Mouse (Mus musculus) kidney, embryonic 15.5 days (tissue): Measurements from ENCODE around the gene Cdkl5. TPM values are rescaled to one million over a fixed set of nuclear protein-coding genes. Genes with fewer than 3 reads are reported as not detected.
A peak's percentile ranks its signal among the peaks of the same experiment; 100 is the strongest.

ENCODE experiments used
- ATAC-seq: fragments of 200-750 bp; cut with Nextera tagmentation; replicated peaks from 2 replicates; pipeline ENCODE4 v1.8.0; 2017; ENCODE audit warnings: moderate TSS enrichment; ENCODE audit not compliant: low FRiP score
- H3K27ac ChIP-seq: fragments of 300-500 bp; sonication (generic); 2 replicates; pipeline ENCODE4 v1.5.1; 2015; ENCODE audit warnings: mild to moderate bottlenecking, inconsistent platforms
- H3K27me3 ChIP-seq: fragments of 300-500 bp; sonication (generic); 2 replicates; pipeline ENCODE4 v1.6.1; 2015; ENCODE audit warnings: inconsistent platforms
- H3K36me3 ChIP-seq: fragments of 300-500 bp; sonication (generic); 2 replicates; pipeline ENCODE4 v1.6.1; 2015; ENCODE audit warnings: inconsistent platforms
- H3K4me1 ChIP-seq: fragments of 300-500 bp; sonication (generic); 2 replicates; pipeline ENCODE4 v1.6.1; 2015; ENCODE audit warnings: inconsistent platforms
- H3K4me2 ChIP-seq: fragments of 300-500 bp; sonication (generic); 2 replicates; pipeline ENCODE4 v1.6.1; 2015; ENCODE audit warnings: moderate library complexity, mild to moderate bottlenecking, inconsistent platforms
- H3K4me3 ChIP-seq: fragments of 300-500 bp; sonication (generic); replicated peaks from 2 replicates; pipeline ENCODE4 v1.5.1; 2015; ENCODE audit warnings: mild to moderate bottlenecking, inconsistent platforms
- H3K9ac ChIP-seq: fragments of 300-500 bp; sonication (generic); 2 replicates; pipeline ENCODE4 v1.6.1; 2015; ENCODE audit warnings: mild to moderate bottlenecking, inconsistent platforms
- H3K9me3 ChIP-seq: fragments of 300-500 bp; sonication (generic); replicated peaks from 2 replicates; pipeline ENCODE4 v1.6.1; 2016; ENCODE audit warnings: inconsistent platforms
- WGBS: fragments of 180-500 bp; shearing (Covaris S2); methylation state at CpG from one replicate; pipeline ENCODE4 v1.1.7; 2015; ENCODE audit warnings: mixed read lengths; 5-methylcytosine and 5-hydroxymethylcytosine counted together
- polyA plus RNA-seq: library from polyadenylated mRNA; unstranded; fragments of >200 nt; fragmentation: Nextera tagmentation; extraction: Ambion mirVana; gene quantifications from 2 replicates; pipeline ENCODE4 v1.2.1, GENCODE M21; 2015

The Cdkl5 gene
- polyA plus RNA-seq, result 1.8 and 2.0 TPM in 2 replicates

- H3K36me3 ChIP-seq, result no peaks in the 10 kb centered on the region
- H3K9me3 ChIP-seq, result no peaks in the 10 kb centered on the region
- peaks cover 33% of the 10 kb centered on the region; the same call in 1 of the 2 replicates for H3K27me3 ChIP-seq
- 0 out of 2 replicates have a peak, but pooled peaks cover 3% of the 10 kb centered on the region for H3K4me1 ChIP-seq
- peak within 1 kb of the TSS; percentile 62 for H3K4me2 ChIP-seq
- H3K27ac ChIP-seq, result peak within 1 kb of the TSS; percentile 80
- WGBS, result 26% methylated on average over 53 of the region's 53 CpGs
- ATAC-seq, result peak; percentile 96
- peak within 1 kb of the TSS; percentile 59 for H3K4me3 ChIP-seq
- H3K9ac ChIP-seq, result peak within 1 kb of the TSS; percentile 54
Measured at GRCm38 (mm10) chrX:160994543-160995121, at the start of gene Cdkl5. Gene Cdkl5, minus strand, starts transcription at chrX:160994704.

DNA sequence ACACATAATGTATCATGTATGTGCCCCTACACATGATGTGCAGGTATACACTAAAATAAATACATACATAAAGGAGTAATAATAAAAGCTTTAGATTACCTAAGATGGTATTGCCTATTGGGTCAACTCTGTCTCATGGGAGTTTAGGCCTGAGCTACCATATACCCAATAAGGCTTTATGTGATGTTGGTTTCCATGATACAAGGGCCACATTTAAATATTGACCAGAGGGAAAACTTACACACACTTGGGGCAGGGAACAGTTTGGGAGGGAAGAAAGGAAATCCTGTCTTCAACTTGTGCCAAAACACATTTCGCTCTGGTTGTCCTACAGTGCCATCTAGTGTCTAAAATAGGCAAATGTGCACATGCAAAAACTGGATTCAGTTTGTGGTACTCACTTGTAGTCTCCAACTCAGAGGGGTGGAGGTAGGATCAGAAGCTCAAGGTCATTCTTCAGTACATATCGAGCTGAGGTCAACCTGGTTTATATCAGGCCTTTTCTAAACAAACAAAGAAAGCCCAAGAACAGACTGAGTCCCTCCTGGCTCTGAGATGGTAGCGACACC, 38.8 kb upstream of the Cdkl5 start:
- H3K4me2 ChIP-seq, result no peak overlapping the region
- no peak overlapping the region for H3K4me3 ChIP-seq
- H3K36me3 ChIP-seq, result no peaks in the 10 kb centered on the region
- ATAC-seq, result no peak
- no peak overlapping the region for H3K27ac ChIP-seq
- no peak overlapping the region for H3K9ac ChIP-seq
- peaks cover 16% of the 10 kb centered on the region; the same call in 1 of the 2 replicates for H3K27me3 ChIP-seq
- 35% methylated on average over 3 of the region's 3 CpGs for WGBS
- H3K9me3 ChIP-seq, result no peaks in the 10 kb centered on the region
- H3K4me1 ChIP-seq, result no peaks in the 10 kb centered on the region

DNA sequence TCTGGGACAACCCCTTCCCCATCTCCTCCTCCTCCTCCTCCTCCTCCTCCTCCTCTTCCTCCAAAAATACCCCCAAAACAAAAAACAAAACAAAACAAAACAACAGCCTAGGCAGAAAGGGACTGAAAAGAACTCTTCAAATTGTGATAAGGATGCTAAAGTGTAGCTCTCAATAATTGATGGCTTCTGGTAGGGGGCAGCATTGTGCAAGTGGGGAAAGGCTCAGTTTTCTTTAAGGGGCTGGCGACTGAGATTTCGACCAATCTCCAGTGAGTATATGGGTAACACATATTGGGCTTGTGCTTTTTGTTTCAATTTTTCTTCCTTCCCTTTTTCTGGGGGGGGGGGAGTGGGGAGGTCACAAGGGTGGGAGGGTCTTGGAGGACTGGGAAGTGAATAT, 37.9 kb upstream of the Cdkl5 start:
- no peak overlapping the region for H3K9ac ChIP-seq

DNA sequence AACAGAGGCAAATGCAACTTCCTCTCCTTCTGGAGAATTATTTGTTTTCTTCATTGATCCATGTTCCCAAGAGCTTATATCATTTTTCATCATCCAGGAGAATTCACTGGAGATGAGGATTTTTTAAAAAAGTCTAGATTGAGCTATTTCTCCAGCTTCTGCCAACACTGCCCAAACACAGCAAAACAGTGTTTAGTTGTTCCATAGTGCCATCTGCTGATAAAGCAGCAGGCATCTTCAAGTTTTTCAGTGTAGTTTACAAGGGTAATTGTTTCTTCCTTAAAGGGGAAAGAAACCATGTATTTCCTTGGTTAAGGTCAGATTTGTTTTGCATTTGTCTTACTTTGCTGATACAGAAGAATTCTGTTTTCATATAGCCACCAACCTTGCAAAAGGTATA, 35.7 kb upstream of the Cdkl5 start:
- Histone ChIP-seq H3K9ac (no peak overlapping the region), H3K9me3 (no peaks in the 10 kb centered on the region), H3K27me3 (peaks cover 20% of the 10 kb centered on the region), H3K36me3 (no peaks in the 10 kb centered on the region), H3K4me3 (no peak overlapping the region), H3K4me2 (no peak overlapping the region), H3K4me1 (no peaks in the 10 kb centered on the region), H3K27ac (no peak overlapping the region)
- ATAC-seq, result no peak

More for the DNA sequence above, 37.9 kb upstream of the Cdkl5 start:
- Histone ChIP-seq H3K27ac (no peak overlapping the region), H3K4me2 (no peak overlapping the region), H3K36me3 (no peaks in the 10 kb centered on the region), H3K4me1 (no peaks in the 10 kb centered on the region), H3K9me3 (no peaks in the 10 kb centered on the region), H3K4me3 (no peak overlapping the region), H3K27me3 (peaks cover 16% of the 10 kb centered on the region; the same call in 1 of the 2 replicates)
- WGBS, result 42% methylated on average over 2 of the region's 2 CpGs
- ATAC-seq, result no peak

GRCm38 (mm10) chrX:161024475-161024874, 30.0 kb upstream of the Cdkl5 start:
- no peak for ATAC-seq
- 80% methylated on average over 2 of the region's 2 CpGs for WGBS
- Histone ChIP-seq H3K9me3 (no peaks in the 10 kb centered on the region), H3K27me3 (peaks cover 18% of the 10 kb centered on the region), H3K4me1 (no peaks in the 10 kb centered on the region), H3K36me3 (no peaks in the 10 kb centered on the region), H3K27ac (no peak overlapping the region), H3K4me3 (no peak overlapping the region), H3K9ac (no peak overlapping the region), H3K4me2 (no peak overlapping the region)

DNA sequence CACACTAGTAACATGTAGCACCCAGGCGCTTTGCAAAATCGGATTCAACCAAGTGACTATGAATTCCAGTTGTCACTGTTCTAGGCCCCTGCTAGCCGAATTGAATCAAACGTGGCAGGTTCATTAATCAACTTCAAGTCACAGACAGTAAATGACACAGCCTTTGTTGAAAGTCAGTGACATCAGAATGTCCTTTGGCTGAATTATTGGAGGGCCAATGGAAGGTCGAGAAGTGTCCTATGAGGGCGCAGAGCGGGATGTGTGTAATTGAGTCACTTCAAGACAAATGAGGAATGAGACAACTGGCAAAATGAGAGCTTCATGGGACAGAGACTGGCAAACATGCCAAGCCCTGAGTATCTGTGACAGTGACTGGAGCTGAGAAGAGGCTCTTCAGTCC, 27.0 kb upstream of the Cdkl5 start:
- WGBS, result 75% methylated on average over 7 of the region's 7 CpGs
- no peaks in the 10 kb centered on the region for H3K4me1 ChIP-seq
- H3K9me3 ChIP-seq, result no peaks in the 10 kb centered on the region
- H3K36me3 ChIP-seq, result no peaks in the 10 kb centered on the region
- H3K27me3 ChIP-seq, result peaks cover 24% of the 10 kb centered on the region
- no peak for ATAC-seq
- H3K4me3 ChIP-seq, result no peak overlapping the region
- no peak overlapping the region for H3K9ac ChIP-seq
- H3K27ac ChIP-seq, result no peak overlapping the region
- H3K4me2 ChIP-seq, result no peak overlapping the region

DNA sequence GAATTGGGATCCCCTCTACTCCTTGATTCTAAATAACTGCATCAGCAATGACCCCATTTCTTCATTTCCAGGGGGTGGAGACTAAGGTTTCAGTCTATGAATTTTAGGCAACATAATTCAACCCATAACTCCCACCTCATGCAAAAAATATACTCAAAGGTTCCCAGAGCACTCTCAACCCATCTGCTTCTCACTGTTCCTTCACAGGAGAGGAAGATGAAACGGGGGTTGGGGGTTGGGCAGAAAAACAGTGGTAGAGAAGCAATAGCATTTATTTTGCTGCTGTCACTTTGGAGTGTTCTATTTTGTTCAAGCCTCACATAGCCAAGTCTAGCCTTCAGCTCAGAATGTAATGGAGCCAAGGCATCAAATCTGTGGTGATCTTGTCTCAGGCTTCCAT, 23.7 kb upstream of the Cdkl5 start:
- no peak for ATAC-seq
- Histone ChIP-seq H3K27ac (no peak overlapping the region), H3K27me3 (peaks cover 15% of the 10 kb centered on the region; the same call in 1 of the 2 replicates), H3K36me3 (no peaks in the 10 kb centered on the region), H3K4me3 (no peak overlapping the region), H3K4me2 (no peak overlapping the region), H3K9me3 (no peaks in the 10 kb centered on the region), H3K9ac (no peak overlapping the region), H3K4me1 (no peaks in the 10 kb centered on the region)
- 79% methylated on average over 1 of the region's 1 CpGs for WGBS

DNA sequence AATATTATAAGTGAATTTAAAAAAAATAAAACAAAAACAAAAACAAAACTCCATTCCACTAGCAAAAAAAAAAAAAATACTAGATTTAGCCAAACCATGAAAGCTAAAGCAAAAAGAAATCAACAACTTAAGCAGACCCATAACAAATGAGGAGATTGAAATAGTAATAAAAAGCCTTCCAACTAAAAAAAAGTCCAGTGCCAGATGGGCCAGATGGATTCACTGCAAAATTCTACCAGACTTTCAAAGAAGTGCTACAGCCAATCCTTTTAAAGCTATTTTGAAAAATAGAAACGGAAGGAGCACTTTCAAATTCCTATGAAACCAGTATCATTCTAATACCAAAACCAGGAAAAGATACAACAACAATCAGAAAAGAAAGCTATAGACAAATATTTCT, 11.8 kb upstream of the Cdkl5 start:
- Histone ChIP-seq H3K9ac (no peak overlapping the region), H3K36me3 (no peaks in the 10 kb centered on the region), H3K9me3 (no peaks in the 10 kb centered on the region), H3K27me3 (peaks cover 23% of the 10 kb centered on the region), H3K4me3 (no peak overlapping the region), H3K4me1 (no peaks in the 10 kb centered on the region), H3K27ac (no peak overlapping the region), H3K4me2 (no peak overlapping the region)
- ATAC-seq, result no peak
- WGBS, result 82% methylated on average over 1 of the region's 1 CpGs

GRCm38 (mm10) chrX:160996051-160996450, 1.5 kb upstream of the Cdkl5 start:
- no peaks in the 10 kb centered on the region for H3K9me3 ChIP-seq
- 29% methylated on average over 5 of the region's 5 CpGs for WGBS
- no peak for ATAC-seq
- 0 out of 2 replicates have a peak, but pooled peaks cover 3% of the 10 kb centered on the region for H3K4me1 ChIP-seq
- no peak overlapping the region for H3K4me3 ChIP-seq
- no peak overlapping the region for H3K27ac ChIP-seq
- peaks cover 45% of the 10 kb centered on the region; the same call in 1 of the 2 replicates for H3K27me3 ChIP-seq
- H3K36me3 ChIP-seq, result no peaks in the 10 kb centered on the region
- H3K9ac ChIP-seq, result no peak overlapping the region
- peak overlapping the region; percentile 56; the same call in 1 of the 2 replicates for H3K4me2 ChIP-seq

GRCm38 (mm10) chrX:160995131-160995667, 695 bp upstream of the Cdkl5 start:
- Histone ChIP-seq H3K4me1 (0 out of 2 replicates have a peak, but pooled peaks cover 3% of the 10 kb centered on the region), H3K27ac (peak overlapping the region; percentile 60; the same call in 1 of the 2 replicates), H3K9ac (peak overlapping the region; percentile 36), H3K9me3 (no peaks in the 10 kb centered on the region), H3K36me3 (no peaks in the 10 kb centered on the region), H3K4me2 (peak overlapping the region; percentile 56), H3K4me3 (peak overlapping the region; percentile 59), H3K27me3 (peaks cover 38% of the 10 kb centered on the region; the same call in 1 of the 2 replicates)
- whole genome bisulfite sequencing, result 17% methylated on average over 31 of the region's 31 CpGs
- peak; percentile 67 for ATAC-seq

DNA sequence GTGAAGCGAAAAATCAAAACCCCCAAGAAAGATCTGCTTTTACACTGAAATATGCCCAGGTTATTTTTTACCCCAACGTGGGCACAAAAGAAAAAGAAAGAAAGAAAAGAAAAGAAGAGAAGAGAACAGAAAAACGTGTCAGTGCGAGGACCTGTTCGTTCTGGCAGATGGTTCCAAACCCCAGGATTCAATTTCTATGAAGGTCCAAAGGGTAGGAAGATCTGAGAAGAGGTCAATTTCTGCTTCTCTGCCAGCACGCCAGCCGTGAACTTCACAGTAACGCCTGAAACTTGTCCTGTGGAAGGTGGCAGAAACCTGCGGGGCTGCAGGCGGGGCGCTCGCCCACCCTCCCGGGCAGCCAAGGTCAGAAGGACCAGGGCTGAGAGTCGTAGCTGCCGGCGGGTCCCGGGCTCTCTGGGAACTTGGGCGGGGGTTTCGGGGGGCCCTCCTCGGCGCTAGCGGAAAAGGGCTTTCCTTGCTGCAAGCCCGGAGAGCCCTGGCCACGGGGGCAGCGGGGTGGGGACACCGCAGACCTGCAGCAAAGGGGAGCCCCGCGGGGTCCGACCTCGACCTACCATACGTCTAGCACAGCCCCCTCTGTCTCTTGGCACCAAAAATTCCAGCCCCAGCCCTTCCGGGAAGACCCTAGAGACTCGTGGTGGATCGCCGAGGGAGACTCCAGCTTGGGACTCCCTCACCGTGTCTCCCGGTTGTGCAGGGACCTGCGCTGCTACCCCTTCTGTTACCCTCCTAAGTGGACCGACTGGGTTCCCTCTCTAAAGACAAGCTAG, 560 bp downstream of the Cdkl5 start:
- H3K4me1 ChIP-seq, result 0 out of 2 replicates have a peak, but pooled peaks cover 3% of the 10 kb centered on the region
- peak overlapping the region; percentile 80 for H3K27ac ChIP-seq
- peak; percentile 5; the same call in 1 of the 2 replicates for ATAC-seq
- no peaks in the 10 kb centered on the region for H3K9me3 ChIP-seq
- H3K36me3 ChIP-seq, result no peaks in the 10 kb centered on the region
- peak overlapping the region; percentile 54 for H3K9ac ChIP-seq
- H3K27me3 ChIP-seq, result peaks cover 31% of the 10 kb centered on the region; the same call in 1 of the 2 replicates
- 27% methylated on average over 36 of the region's 39 CpGs for WGBS
- peak overlapping the region; percentile 62 for H3K4me2 ChIP-seq
- H3K4me3 ChIP-seq, result peak overlapping the region; percentile 59

DNA sequence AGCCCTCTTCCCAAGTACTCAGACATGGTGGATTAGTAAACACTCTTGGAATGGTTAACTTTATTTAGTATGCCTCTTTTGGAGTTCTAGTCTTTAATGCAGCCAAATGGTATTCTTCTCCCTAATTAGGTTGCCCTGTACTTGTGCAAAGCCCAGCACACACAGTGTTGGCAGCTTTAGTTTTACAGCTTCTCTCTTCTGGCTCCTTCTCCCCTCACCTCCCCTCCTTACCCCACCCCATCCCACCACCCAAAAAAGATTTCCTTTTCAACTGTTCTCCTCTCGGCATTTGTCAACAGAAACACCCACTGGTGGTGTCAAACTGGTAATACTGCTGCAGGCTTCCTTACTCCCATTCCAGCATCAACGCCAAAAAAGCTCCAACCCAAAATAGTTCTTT, 1.8 kb downstream of the Cdkl5 start:
- no peak for ATAC-seq
- Histone ChIP-seq H3K9me3 (no peaks in the 10 kb centered on the region), H3K9ac (no peak overlapping the region), H3K36me3 (no peaks in the 10 kb centered on the region), H3K27ac (no peak overlapping the region), H3K4me1 (0 out of 2 replicates have a peak, but pooled peaks cover 3% of the 10 kb centered on the region), H3K4me2 (no peak overlapping the region), H3K4me3 (no peak overlapping the region), H3K27me3 (peaks cover 24% of the 10 kb centered on the region; the same call in 1 of the 2 replicates)
- WGBS, result 39% methylated on average over 2 of the region's 2 CpGs
